Mouse (Mus musculus) lung, postnatal 0 days (tissue): Measurements from ENCODE around the gene Mrpl45.

Experiments
- CTCF ChIP-seq: IDR thresholded peaks from 2 replicates; pipeline ENCODE4 v1.5.1; 2016; ENCODE audit warnings: antibody characterized with exemption, mild to moderate bottlenecking
- EP300 ChIP-seq: IDR thresholded peaks from 2 replicates; pipeline ENCODE4 v1.6.1; 2016; ENCODE audit warnings: antibody characterized with exemption, mild to moderate bottlenecking, control low read depth

GRCm38 (mm10) chr11:97345446-97345845, 29.9 kb downstream of the Mrpl45 start:
- TF ChIP-seq CTCF (no peak), EP300 (no peak)
